In genomic region chr2:134872490-134872781, GRCm38 (mm10) we compare ENCODE assay signal across 10 mouse cellular contexts.
DNase-seq lines count a peak whose midpoint lies in the region; ATAC-seq and TF ChIP-seq lines count a peak whose summit lies in the region.
"Had no signal": no experiment of that assay in that cellular context is flagged by ENCODE, and none has a peak within 500 bp of the region (broad histone marks: within the 10 kb centered on the region; RNA-seq: fewer than 3 reads in every experiment).

No protein-coding gene starts in this region.

- H3K4me2 ChIP-seq in hindbrain, embryonic 11.5 days (replicated peaks; ENCODE audit: low read depth, low read length): no peak overlapping the region
- no peak overlapping the region for H3K4me2 ChIP-seq in hindbrain, embryonic 12.5 days (replicated peaks)
- H3K4me2 ChIP-seq in midbrain, embryonic 11.5 days: no peak overlapping the region
- H3K4me2 ChIP-seq in midbrain, embryonic 14.5 days (ENCODE audit: low read length): no peak overlapping the region
- H3K4me2 ChIP-seq in heart, postnatal 0 days (ENCODE audit: low read depth, low read length): peak overlapping the region; percentile 18; the same call in 1 of the 2 replicates
- no peak overlapping the region for H3K4me2 ChIP-seq in midbrain, embryonic 15.5 days

- no peaks in the 10 kb centered on the region for H3K36me3 ChIP-seq in hindbrain, embryonic 11.5 days (ENCODE audit: control insufficient read depth, insufficient read depth, low read length)
- H3K36me3 ChIP-seq in hindbrain, embryonic 12.5 days: no peaks in the 10 kb centered on the region
- no peaks in the 10 kb centered on the region for H3K36me3 ChIP-seq in midbrain, embryonic 11.5 days (ENCODE audit: control insufficient read depth, insufficient read depth, low read length)
- H3K36me3 ChIP-seq in midbrain, embryonic 14.5 days (ENCODE audit: control insufficient read depth, insufficient read depth, low read length): no peaks in the 10 kb centered on the region
- H3K36me3 ChIP-seq in heart, postnatal 0 days (replicated peaks; ENCODE audit: control insufficient read depth, insufficient read depth, low read length): no peaks in the 10 kb centered on the region
- H3K36me3 ChIP-seq in midbrain, embryonic 15.5 days (replicated peaks): no peaks in the 10 kb centered on the region

- DNase-seq in hindbrain, embryonic 11.5 days (ENCODE audit: low spot score): no peak
- no peak for DNase-seq in midbrain, embryonic 11.5 days (ENCODE audit: low spot score, missing footprints)
- no peak for DNase-seq in midbrain, embryonic 14.5 days
- DNase-seq in heart, postnatal 0 days (ENCODE audit: low spot score): peak; percentile 47
- no peak for DNase-seq in adrenal gland, adult 18-20 months (ENCODE audit: low spot score in 2 of 2)
- DNase-seq in gastrocnemius, postnatal 10 days: no peak
- DNase-seq: spleen, adult 18-20 months; thymus, postnatal 25 days had no signal

- TF ChIP-seq CTCF in heart, postnatal 0 days (IDR thresholded peaks at IDR 0.05; ENCODE audit: low read depth): no peak

- H3K9me3 ChIP-seq in hindbrain, embryonic 11.5 days (ENCODE audit: control insufficient read depth, low read length): no peaks in the 10 kb centered on the region
- H3K9me3 ChIP-seq in hindbrain, embryonic 12.5 days (replicated peaks): no peaks in the 10 kb centered on the region
- H3K9me3 ChIP-seq in midbrain, embryonic 11.5 days (ENCODE audit: control insufficient read depth, low read length): no peaks in the 10 kb centered on the region
- no peaks in the 10 kb centered on the region for H3K9me3 ChIP-seq in midbrain, embryonic 14.5 days (ENCODE audit: control insufficient read depth, low read length)
- no peaks in the 10 kb centered on the region for H3K9me3 ChIP-seq in heart, postnatal 0 days (replicated peaks; ENCODE audit: control insufficient read depth, low read length)
- no peaks in the 10 kb centered on the region for H3K9me3 ChIP-seq in midbrain, embryonic 15.5 days

- peak; percentile 39; the same call in 1 of the 2 replicates for ATAC-seq in hindbrain, embryonic 11.5 days (ENCODE audit: low FRiP score)
- ATAC-seq in hindbrain, embryonic 12.5 days (ENCODE audit: low FRiP score): no peak; the same call in 1 of the 2 replicates
- peak; percentile 23; the same call in 1 of the 2 replicates for ATAC-seq in midbrain, embryonic 11.5 days (ENCODE audit: low FRiP score)
- ATAC-seq in midbrain, embryonic 14.5 days (ENCODE audit: low FRiP score, low TSS enrichment): no peak
- peak; percentile 41; the same call in 1 of the 2 replicates for ATAC-seq in heart, postnatal 0 days (ENCODE audit: insufficient read depth, low read depth)
- 0 out of 2 replicates have a peak, but pooled peaks have one; percentile 38 for ATAC-seq in midbrain, embryonic 15.5 days (replicated peaks)

- H3K4me1 ChIP-seq in hindbrain, embryonic 11.5 days (replicated peaks; ENCODE audit: control insufficient read depth, insufficient read depth, low read length): no peaks in the 10 kb centered on the region
- H3K4me1 ChIP-seq in hindbrain, embryonic 12.5 days: 0 out of 2 replicates have a peak, but pooled peaks cover 3% of the 10 kb centered on the region
- peaks cover 5% of the 10 kb centered on the region; the same call in 1 of the 2 replicates for H3K4me1 ChIP-seq in midbrain, embryonic 11.5 days (ENCODE audit: control insufficient read depth, insufficient read depth, low read length)
- H3K4me1 ChIP-seq in midbrain, embryonic 14.5 days (ENCODE audit: control insufficient read depth, insufficient read depth, low read length): no peaks in the 10 kb centered on the region
- H3K4me1 ChIP-seq in heart, postnatal 0 days (ENCODE audit: control insufficient read depth, insufficient read depth): peaks cover 16% of the 10 kb centered on the region; the same call in 1 of the 2 replicates
- peaks cover 5% of the 10 kb centered on the region for H3K4me1 ChIP-seq in midbrain, embryonic 15.5 days

- H3K4me3 ChIP-seq in hindbrain, embryonic 11.5 days (ENCODE audit: low read depth, low read length): no peak overlapping the region
- no peak overlapping the region for H3K4me3 ChIP-seq in hindbrain, embryonic 12.5 days
- H3K4me3 ChIP-seq in midbrain, embryonic 11.5 days (ENCODE audit: low read depth, low read length): no peak overlapping the region
- H3K4me3 ChIP-seq in midbrain, embryonic 14.5 days (replicated peaks; ENCODE audit: low read depth, low read length): no peak overlapping the region
- no peak overlapping the region for H3K4me3 ChIP-seq in heart, postnatal 0 days (ENCODE audit: low read depth, low read length)
- H3K4me3 ChIP-seq in midbrain, embryonic 15.5 days: no peak overlapping the region

- no peaks in the 10 kb centered on the region for H3K27me3 ChIP-seq in hindbrain, embryonic 11.5 days (ENCODE audit: control insufficient read depth, insufficient read depth, low read length)
- no peaks in the 10 kb centered on the region for H3K27me3 ChIP-seq in hindbrain, embryonic 12.5 days
- no peaks in the 10 kb centered on the region for H3K27me3 ChIP-seq in midbrain, embryonic 11.5 days (ENCODE audit: control insufficient read depth, insufficient read depth, low read length)
- no peaks in the 10 kb centered on the region for H3K27me3 ChIP-seq in midbrain, embryonic 14.5 days (ENCODE audit: control insufficient read depth, insufficient read depth, low read length)
- no peaks in the 10 kb centered on the region for H3K27me3 ChIP-seq in heart, postnatal 0 days (ENCODE audit: control insufficient read depth, insufficient read depth, low read length)
- no peaks in the 10 kb centered on the region for H3K27me3 ChIP-seq in midbrain, embryonic 15.5 days (replicated peaks)

- no peak overlapping the region for H3K9ac ChIP-seq in hindbrain, embryonic 11.5 days (ENCODE audit: low read depth, low read length)
- H3K9ac ChIP-seq in hindbrain, embryonic 12.5 days: no peak overlapping the region
- no peak overlapping the region for H3K9ac ChIP-seq in midbrain, embryonic 11.5 days (ENCODE audit: low read length)
- no peak overlapping the region for H3K9ac ChIP-seq in midbrain, embryonic 14.5 days (replicated peaks; ENCODE audit: low read length)
- H3K9ac ChIP-seq in heart, postnatal 0 days (replicated peaks; ENCODE audit: low read depth, low read length): 0 out of 2 replicates have a peak overlapping the region, but pooled peaks have one; percentile 12
- no peak overlapping the region for H3K9ac ChIP-seq in midbrain, embryonic 15.5 days

- no peak for TF ChIP-seq EP300 in heart, postnatal 0 days (IDR thresholded peaks at IDR 0.05; ENCODE audit: low read depth)

- no peak overlapping the region for H3K27ac ChIP-seq in hindbrain, embryonic 11.5 days (ENCODE audit: low read depth, low read length)
- H3K27ac ChIP-seq in hindbrain, embryonic 12.5 days: no peak overlapping the region
- no peak overlapping the region for H3K27ac ChIP-seq in midbrain, embryonic 11.5 days (ENCODE audit: low read depth, low read length)
- no peak overlapping the region for H3K27ac ChIP-seq in midbrain, embryonic 14.5 days (replicated peaks; ENCODE audit: low read depth, low read length)
- peak overlapping the region; percentile 68 for H3K27ac ChIP-seq in heart, postnatal 0 days (ENCODE audit: low read depth)
- H3K27ac ChIP-seq in midbrain, embryonic 15.5 days: no peak overlapping the region

Comparison
In these comparisons a context has a peak if more than half of its experiments do, and no peak if none do; other contexts are left out.
1. ATAC-seq: peak in hindbrain, embryonic 11.5 days (single experiment), midbrain, embryonic 11.5 days (single experiment), heart, postnatal 0 days (single experiment) and midbrain, embryonic 15.5 days (single experiment); none in hindbrain, embryonic 12.5 days (single experiment) and midbrain, embryonic 14.5 days (single experiment).